Mouse (Mus musculus) heart, adult 2 months (tissue): ENCODE results near the gene Xiap.

Experiments used
- CTCF ChIP-seq: fragments of 200-600 bp; IDR thresholded peaks from 2 replicates; pipeline ENCODE4 v1.8.1; 2022; ENCODE audit warnings: antibody characterized with exemption, mild to moderate bottlenecking, moderate library complexity
- POLR2A ChIP-seq: fragments of 200-500 bp; IDR thresholded peaks from 2 replicates; pipeline ENCODE4 v1.6.1; 2011; ENCODE audit warnings: mild to moderate bottlenecking, low read depth, low read length, control low read depth; ENCODE audit not compliant: insufficient read depth

DNA sequence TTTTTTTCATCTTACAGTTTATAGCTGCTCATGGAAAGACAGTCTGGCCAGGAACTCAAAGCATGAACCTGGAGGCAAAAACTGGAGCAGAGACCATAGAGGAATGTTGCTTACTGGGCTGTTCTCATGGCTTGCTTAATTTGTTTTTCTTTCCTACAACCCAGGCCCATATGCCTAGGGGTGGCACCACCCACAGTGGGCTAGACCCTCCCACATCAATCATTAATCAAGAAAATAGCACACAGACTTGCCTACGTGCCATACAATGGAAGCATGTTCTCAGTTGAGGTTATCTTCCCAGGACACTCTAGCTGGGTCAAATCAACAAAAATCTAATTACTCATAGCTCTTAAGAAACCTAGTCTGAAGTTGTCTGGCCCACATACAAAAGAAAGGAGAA, 4.1 kb downstream of the Xiap start:
- no peak for TF ChIP-seq CTCF
- no peak for TF ChIP-seq POLR2A
